Mouse (Mus musculus): ENCODE measurements around the gene Sbk3. TPM values are rescaled to one million over a fixed set of nuclear protein-coding genes. Genes with fewer than 3 reads are reported as not detected.
"Not testable (repeated sequence)": the region's sequence is repeated elsewhere in the genome, so short reads cannot be mapped to it uniquely, and the experiment has no call there.

Sbk3 gene
- polyA plus RNA-seq (2015; fragmentation: Nextera tagmentation; extraction: Ambion mirVana) = not detected in 2 replicates

DNA sequence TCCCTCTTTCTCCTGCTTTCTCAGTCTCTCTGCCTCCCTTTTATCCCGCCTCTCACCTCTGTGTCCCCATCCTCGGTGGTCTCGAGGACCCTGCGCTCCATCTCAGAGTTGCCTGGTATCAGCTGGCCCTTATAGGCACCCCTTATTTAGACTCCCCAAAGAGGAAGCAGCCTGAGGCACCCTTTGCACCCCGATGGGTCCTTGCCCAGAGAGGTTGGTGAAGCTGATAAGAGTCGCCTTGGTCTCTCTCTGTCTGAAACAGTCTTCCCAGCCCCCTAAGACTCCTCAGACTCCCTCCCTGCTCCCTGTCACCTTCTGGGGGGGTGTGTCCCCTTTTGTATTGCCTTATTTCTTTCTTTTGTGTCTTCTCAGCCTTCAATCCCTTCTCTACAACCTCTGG, at the start of gene Sbk3:
Gene Sbk3, minus strand, starts transcription at position 101 of the 400 bp plus-strand sequence.
- ATAC-seq (ENCODE audit: low read depth) = no peak
- H3K9me3 ChIP-seq (replicated peaks; ENCODE audit: control insufficient read depth, low read length) = no peaks in the 10 kb centered on the region
- no peaks in the 10 kb centered on the region for H3K27me3 ChIP-seq (ENCODE audit: control insufficient read depth, insufficient read depth, low read depth, low read length)
- H3K9ac ChIP-seq (ENCODE audit: low read depth, low read length) = no peak within 1 kb of the TSS
- H3K36me3 ChIP-seq (ENCODE audit: control insufficient read depth, insufficient read depth) = no peaks in the 10 kb centered on the region
- H3K4me3 ChIP-seq (ENCODE audit: low read depth, low read length) = no peak within 1 kb of the TSS
- no peak within 1 kb of the TSS for H3K4me2 ChIP-seq (ENCODE audit: low read depth, low read length)
- no peaks in the 10 kb centered on the region; the same call in 1 of the 2 replicates for H3K4me1 ChIP-seq (ENCODE audit: control insufficient read depth, low read depth, low read length)
- H3K27ac ChIP-seq (ENCODE audit: low read length) = no peak within 1 kb of the TSS
- 27% methylated on average over 6 of the region's 6 CpGs for WGBS (ENCODE audit: insufficient replicate concordance)

- H3K36me3 ChIP-seq (ENCODE audit: control insufficient read depth, insufficient read depth) = peaks cover 13% of the 10 kb centered on the region
- ATAC-seq (ENCODE audit: low read depth) = peak; percentile 6
- 0% methylated on average over 14 of the region's 15 CpGs for WGBS (ENCODE audit: insufficient replicate concordance)
These were observed 49.7 kb upstream of the Sbk3 start for GRCm38 (mm10) chr7:5020685-5021084.

DNA sequence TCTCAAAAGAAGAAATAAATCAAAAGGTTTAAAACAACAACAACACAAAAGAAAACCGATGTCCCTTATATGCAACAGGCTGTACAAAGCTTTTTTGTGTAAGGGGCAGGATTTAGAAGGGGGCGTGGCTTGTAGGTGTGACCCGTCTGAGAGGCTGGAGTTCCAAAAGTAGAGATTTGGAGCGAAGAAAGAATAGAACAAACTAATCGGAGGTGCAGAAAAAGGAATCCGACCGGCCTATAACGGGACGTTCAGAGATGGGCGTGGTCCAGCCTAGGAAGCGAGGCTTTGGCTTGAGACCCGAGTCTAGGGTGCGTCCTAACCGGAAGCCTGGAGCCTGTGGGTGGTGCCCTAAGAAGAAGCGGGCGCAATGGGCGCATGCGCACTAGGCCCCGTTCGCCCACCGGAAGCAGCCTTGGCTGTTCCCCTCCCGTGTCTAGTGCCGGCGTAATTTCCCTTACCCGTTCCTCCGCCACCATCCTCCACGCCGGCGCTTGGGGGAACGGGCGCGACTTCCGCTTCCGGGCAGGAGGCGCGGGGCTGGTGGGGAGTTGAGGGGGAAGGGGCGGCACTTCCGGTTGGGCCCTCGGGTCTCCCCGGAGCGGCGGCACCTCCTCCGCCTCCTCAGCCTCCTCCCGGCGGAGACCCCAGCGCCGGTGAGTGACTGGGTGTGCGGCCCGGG, 49.2 kb upstream of the Sbk3 start, which contains the start of the genes Zfp865 and Ccdc106:
Gene Zfp865, plus strand, starts transcription at position 377 of the 682 bp plus-strand sequence.
Gene Ccdc106, plus strand, starts transcription at position 554 of the 682 bp plus-strand sequence.
- Histone ChIP-seq H3K27me3 (ENCODE audit: control insufficient read depth, insufficient read depth, low read depth, low read length) (no peaks in the 10 kb centered on the region), H3K36me3 (ENCODE audit: control insufficient read depth, insufficient read depth) (peaks cover 13% of the 10 kb centered on the region), H3K9ac (ENCODE audit: low read depth, low read length) (peak within 1 kb of the TSS; percentile 96), H3K4me3 (ENCODE audit: low read depth, low read length) (peak within 1 kb of the TSS; percentile 87), H3K4me2 (ENCODE audit: low read depth, low read length) (peak within 1 kb of the TSS; percentile 78), H3K9me3 (replicated peaks; ENCODE audit: control insufficient read depth, low read length) (no peaks in the 10 kb centered on the region), H3K27ac (ENCODE audit: low read length) (peak within 1 kb of the TSS; percentile 96), H3K4me1 (ENCODE audit: control insufficient read depth, low read depth, low read length) (peaks cover 30% of the 10 kb centered on the region)
- ATAC-seq (ENCODE audit: low read depth) = peak; percentile 86
- WGBS (ENCODE audit: insufficient replicate concordance) = under 1% methylated on average over 42 of the region's 49 CpGs

More at GRCm38 (mm10) chr7:5020685-5021084, 49.7 kb upstream of the Sbk3 start:
- H3K9ac ChIP-seq (ENCODE audit: low read depth, low read length) = peak overlapping the region; percentile 96
- peaks cover 30% of the 10 kb centered on the region for H3K4me1 ChIP-seq (ENCODE audit: control insufficient read depth, low read depth, low read length)
- no peaks in the 10 kb centered on the region for H3K9me3 ChIP-seq (replicated peaks; ENCODE audit: control insufficient read depth, low read length)
- peak overlapping the region; percentile 78 for H3K4me2 ChIP-seq (ENCODE audit: low read depth, low read length)
- H3K4me3 ChIP-seq (ENCODE audit: low read depth, low read length) = peak overlapping the region; percentile 87
- peak overlapping the region; percentile 96 for H3K27ac ChIP-seq (ENCODE audit: low read length)
- H3K27me3 ChIP-seq (ENCODE audit: control insufficient read depth, insufficient read depth, low read depth, low read length) = no peaks in the 10 kb centered on the region

DNA sequence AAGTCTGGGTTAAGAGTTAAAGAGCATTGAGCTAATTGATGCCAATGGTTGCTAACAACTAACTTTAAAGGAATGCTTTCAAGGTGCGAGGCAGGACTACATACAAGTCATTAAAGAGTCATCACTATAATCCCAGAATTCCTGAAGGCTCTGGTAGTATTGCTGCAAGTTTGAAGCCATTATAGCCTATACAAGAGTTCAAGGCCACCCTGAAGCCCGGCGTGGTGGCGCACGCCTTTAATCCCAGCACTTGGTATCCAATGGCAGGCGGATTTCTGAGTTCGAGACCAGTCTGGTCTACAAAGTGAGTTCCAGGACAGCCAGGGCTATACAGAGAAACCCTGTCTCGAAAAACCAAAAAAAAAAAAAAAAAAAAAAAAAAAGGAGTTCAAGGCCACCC, 48.6 kb upstream of the Sbk3 start:
- 26% methylated on average over 8 of the region's 8 CpGs for WGBS (ENCODE audit: insufficient replicate concordance)
- not testable (repeated sequence) for H3K9me3 ChIP-seq (replicated peaks; ENCODE audit: control insufficient read depth, low read length); ATAC-seq (ENCODE audit: low read depth); H3K27me3 ChIP-seq (ENCODE audit: control insufficient read depth, insufficient read depth, low read depth, low read length)
- peak overlapping the region; percentile 96 for H3K27ac ChIP-seq (ENCODE audit: low read length)
- peak overlapping the region; percentile 96 for H3K9ac ChIP-seq (ENCODE audit: low read depth, low read length)
- H3K36me3 ChIP-seq (ENCODE audit: control insufficient read depth, insufficient read depth) = peaks cover 13% of the 10 kb centered on the region
- peak overlapping the region; percentile 87 for H3K4me3 ChIP-seq (ENCODE audit: low read depth, low read length)
- H3K4me2 ChIP-seq (ENCODE audit: low read depth, low read length) = peak overlapping the region; percentile 78
- H3K4me1 ChIP-seq (ENCODE audit: control insufficient read depth, low read depth, low read length) = peaks cover 30% of the 10 kb centered on the region

DNA sequence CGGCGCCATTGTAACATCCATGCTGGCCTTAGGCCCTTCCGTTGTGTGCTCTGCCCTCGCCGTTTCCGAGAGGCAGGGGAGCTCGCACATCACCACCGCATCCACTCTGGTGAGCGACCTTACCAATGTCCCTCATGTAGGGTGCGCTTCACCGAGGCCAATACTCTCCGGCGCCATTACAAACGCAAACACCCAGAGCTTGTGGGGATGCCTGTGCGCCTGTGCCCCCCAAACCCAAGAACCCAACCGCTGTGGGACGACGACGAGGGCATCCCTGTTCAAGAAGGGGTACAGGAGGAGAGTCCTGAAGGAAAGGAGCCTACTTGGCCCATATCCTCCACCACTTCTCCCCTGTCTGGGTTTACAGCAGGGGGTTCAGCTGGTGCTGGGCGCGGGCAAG, 47.0 kb upstream of the Sbk3 start:
- no peak overlapping the region for H3K27ac ChIP-seq (ENCODE audit: low read length)
- no peak overlapping the region for H3K9ac ChIP-seq (ENCODE audit: low read depth, low read length)
- H3K9me3 ChIP-seq (replicated peaks; ENCODE audit: control insufficient read depth, low read length) = no peaks in the 10 kb centered on the region
- 90% methylated on average over 21 of the region's 21 CpGs for WGBS (ENCODE audit: insufficient replicate concordance)
- no peaks in the 10 kb centered on the region for H3K27me3 ChIP-seq (ENCODE audit: control insufficient read depth, insufficient read depth, low read depth, low read length)
- no peak for ATAC-seq (ENCODE audit: low read depth)
- no peak overlapping the region for H3K4me3 ChIP-seq (ENCODE audit: low read depth, low read length)
- no peak overlapping the region for H3K4me2 ChIP-seq (ENCODE audit: low read depth, low read length)
- peaks cover 13% of the 10 kb centered on the region for H3K36me3 ChIP-seq (ENCODE audit: control insufficient read depth, insufficient read depth)
- H3K4me1 ChIP-seq (ENCODE audit: control insufficient read depth, low read depth, low read length) = peaks cover 38% of the 10 kb centered on the region

- Histone ChIP-seq H3K36me3 (ENCODE audit: control insufficient read depth, insufficient read depth) (peaks cover 19% of the 10 kb centered on the region), H3K9ac (ENCODE audit: low read depth, low read length) (no peak overlapping the region), H3K4me2 (ENCODE audit: low read depth, low read length) (no peak overlapping the region), H3K9me3 (replicated peaks; ENCODE audit: control insufficient read depth, low read length) (no peaks in the 10 kb centered on the region), H3K4me1 (ENCODE audit: control insufficient read depth, low read depth, low read length) (peaks cover 37% of the 10 kb centered on the region), H3K27ac (ENCODE audit: low read length) (no peak overlapping the region), H3K4me3 (ENCODE audit: low read depth, low read length) (no peak overlapping the region), H3K27me3 (ENCODE audit: control insufficient read depth, insufficient read depth, low read depth, low read length) (no peaks in the 10 kb centered on the region)
- WGBS (ENCODE audit: insufficient replicate concordance) = 80% methylated on average over 16 of the region's 16 CpGs
- ATAC-seq (ENCODE audit: low read depth) = no peak
These were observed 46.4 kb upstream of the Sbk3 start for GRCm38 (mm10) chr7:5017352-5017751.

DNA sequence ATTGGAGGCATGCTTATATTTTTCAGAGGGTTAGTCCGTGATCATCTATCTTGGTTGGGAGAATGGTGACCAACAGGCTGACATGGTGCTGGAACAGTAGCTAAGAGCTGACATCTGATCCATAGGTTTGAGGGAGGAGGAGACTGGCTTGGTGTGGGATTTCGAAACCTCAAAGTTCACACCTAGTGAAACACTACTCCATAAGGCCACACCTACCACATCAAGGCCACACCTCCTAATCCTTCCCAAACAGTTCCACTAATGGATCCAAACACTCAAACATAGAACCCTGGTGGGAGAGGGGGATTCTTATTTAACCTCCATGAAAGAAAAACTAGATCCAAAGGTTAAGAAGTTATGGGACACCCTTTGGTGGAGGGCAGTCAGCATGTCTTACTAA, 46.0 kb upstream of the Sbk3 start:
- Histone ChIP-seq H3K9me3 (replicated peaks; ENCODE audit: control insufficient read depth, low read length) (no peaks in the 10 kb centered on the region), H3K9ac (ENCODE audit: low read depth, low read length) (no peak overlapping the region), H3K4me2 (ENCODE audit: low read depth, low read length) (no peak overlapping the region), H3K27me3 (ENCODE audit: control insufficient read depth, insufficient read depth, low read depth, low read length) (no peaks in the 10 kb centered on the region), H3K36me3 (ENCODE audit: control insufficient read depth, insufficient read depth) (peaks cover 21% of the 10 kb centered on the region), H3K27ac (ENCODE audit: low read length) (no peak overlapping the region), H3K4me1 (ENCODE audit: control insufficient read depth, low read depth, low read length) (peaks cover 35% of the 10 kb centered on the region), H3K4me3 (ENCODE audit: low read depth, low read length) (no peak overlapping the region)
- 94% methylated on average over 2 of the region's 2 CpGs for WGBS (ENCODE audit: insufficient replicate concordance)
- ATAC-seq (ENCODE audit: low read depth) = no peak

DNA sequence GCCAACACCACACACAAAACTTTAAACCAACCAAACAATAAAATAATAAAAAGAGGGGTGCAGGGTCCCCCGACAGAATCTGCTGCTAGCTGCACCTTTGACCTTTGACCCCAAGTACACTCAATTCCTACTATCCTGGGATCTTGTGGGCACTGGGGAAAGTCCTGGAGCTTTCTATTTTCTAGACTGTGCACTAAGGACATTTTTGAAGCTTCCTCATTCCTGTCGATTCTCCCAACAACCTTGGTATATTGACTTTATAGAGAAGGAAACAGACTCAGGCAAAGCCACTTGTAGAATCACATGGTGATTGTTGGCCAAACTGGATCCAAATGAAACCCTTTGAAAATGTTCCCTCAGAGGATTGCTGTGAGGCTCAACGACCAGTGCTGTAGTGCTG, 45.1 kb upstream of the Sbk3 start:
- no peak for ATAC-seq (ENCODE audit: low read depth)
- Histone ChIP-seq H3K27ac (ENCODE audit: low read length) (peak overlapping the region; percentile 98), H3K4me1 (ENCODE audit: control insufficient read depth, low read depth, low read length) (peaks cover 29% of the 10 kb centered on the region), H3K9ac (ENCODE audit: low read depth, low read length) (peak overlapping the region; percentile 88), H3K4me2 (ENCODE audit: low read depth, low read length) (peak overlapping the region; percentile 90), H3K9me3 (replicated peaks; ENCODE audit: control insufficient read depth, low read length) (no peaks in the 10 kb centered on the region), H3K36me3 (ENCODE audit: control insufficient read depth, insufficient read depth) (peaks cover 29% of the 10 kb centered on the region), H3K4me3 (ENCODE audit: low read depth, low read length) (peak overlapping the region; percentile 81), H3K27me3 (ENCODE audit: control insufficient read depth, insufficient read depth, low read depth, low read length) (no peaks in the 10 kb centered on the region)
- 28% methylated on average over 3 of the region's 3 CpGs for WGBS (ENCODE audit: insufficient replicate concordance)
